Mouse (Mus musculus): ENCODE measurements around the gene Golph3.

Golph3 gene

GRCm38 (mm10) chr15:12318451-12318850 is 2.8 kb upstream of the Golph3 start:
- no peak for DNase-seq (ENCODE audit: low read depth, low spot score)

DNA sequence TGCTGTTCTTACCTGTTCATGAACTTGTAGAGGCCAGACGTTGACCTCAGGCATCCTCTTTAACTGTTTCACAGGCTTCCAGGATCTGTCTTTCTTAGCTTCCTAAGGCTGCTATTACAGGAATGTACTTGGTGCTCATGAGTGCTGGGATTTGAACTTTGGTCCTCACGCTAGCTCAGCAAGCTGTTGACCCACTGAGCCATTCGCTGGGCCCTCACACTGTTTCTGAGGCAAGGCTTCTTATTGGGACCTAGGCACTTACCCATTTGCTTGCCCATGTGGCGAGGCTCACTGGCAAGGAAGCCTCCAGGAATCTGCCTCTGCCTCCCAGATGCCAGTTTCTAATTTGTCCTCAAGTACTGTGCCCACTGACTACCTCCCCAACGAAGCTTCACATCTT is 1.4 kb upstream of the Golph3 start:
- DNase-seq (ENCODE audit: low read depth, low spot score), result no peak

DNA sequence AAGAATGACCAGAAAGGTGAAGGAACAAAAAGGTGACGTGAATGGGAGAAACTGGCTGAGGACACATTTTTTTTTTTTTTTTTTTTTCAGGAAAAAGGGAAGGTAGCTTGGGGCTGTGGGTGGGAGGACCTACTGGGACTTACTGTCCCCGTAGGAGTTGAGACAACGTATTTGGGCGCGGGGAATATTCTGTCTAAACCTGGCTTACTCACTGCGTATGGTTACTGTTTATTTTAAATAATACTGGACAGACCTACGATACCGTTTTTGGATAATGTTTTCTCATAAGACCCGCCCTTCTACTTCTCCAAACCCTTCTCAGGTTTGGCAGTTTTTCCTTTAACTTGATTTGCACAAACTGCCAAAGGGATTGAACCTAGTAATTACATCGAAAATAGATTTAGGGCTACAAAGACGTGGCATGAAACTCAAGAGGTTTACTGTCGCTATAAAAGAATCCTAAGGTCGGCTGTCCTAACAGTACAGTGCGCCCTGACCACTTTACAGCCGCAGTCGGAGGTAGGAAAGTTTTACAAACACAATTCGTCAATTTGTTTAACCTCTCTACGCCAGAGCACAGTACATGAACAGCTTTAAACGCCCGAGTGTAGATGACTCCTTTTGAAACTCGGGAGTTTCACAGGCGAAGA is 684 bp upstream of the Golph3 start:
- no peak for DNase-seq (ENCODE audit: low read depth, low spot score)

DNA sequence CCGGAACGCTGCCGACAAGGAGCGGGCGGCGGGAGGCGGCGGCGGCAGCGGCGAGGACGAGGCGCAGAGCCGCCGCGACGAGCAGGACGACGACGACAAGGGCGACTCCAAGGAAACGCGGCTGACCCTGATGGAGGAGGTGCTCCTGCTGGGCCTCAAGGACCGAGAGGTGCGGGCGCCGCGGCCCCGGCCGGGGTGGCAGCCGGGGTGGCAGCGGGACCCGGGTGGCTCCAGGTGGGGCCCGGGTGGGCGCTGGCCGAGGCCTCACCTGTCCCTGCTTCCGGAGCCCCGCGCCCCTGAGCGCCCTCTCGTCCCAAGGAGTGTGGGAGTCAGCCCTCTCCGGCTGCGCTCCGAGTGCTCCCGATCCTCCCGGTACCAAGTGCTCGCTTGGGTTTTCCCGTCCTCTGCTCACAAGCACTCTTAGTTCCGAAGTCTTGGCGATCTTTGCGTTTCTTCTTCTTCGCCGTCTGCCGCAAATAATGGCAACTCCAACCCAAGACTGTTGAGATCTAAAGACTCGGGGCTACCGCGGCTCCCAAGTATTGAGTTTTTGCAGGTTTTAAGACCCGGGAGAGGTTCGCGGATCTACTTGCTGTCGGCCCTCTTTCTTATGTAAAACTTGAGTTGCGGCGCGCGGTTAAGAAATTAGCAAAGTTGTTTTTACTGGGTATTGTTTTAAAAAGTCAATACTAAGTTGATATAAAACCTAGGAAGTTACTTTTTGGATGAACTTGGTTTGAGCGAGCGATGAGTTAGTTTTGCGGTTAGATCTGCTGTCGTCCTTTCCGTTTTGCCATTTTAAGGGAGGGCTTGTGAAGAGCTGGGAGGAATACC is 755 bp downstream of the Golph3 start, which contains the start of gene 1810049J17Rik:
Gene 1810049J17Rik, minus strand, starts transcription at position 112 of the 834 bp plus-strand sequence.
- no peak for DNase-seq (ENCODE audit: low read depth, low spot score)

- no peak for DNase-seq (ENCODE audit: low read depth, low spot score)
Measured at GRCm38 (mm10) chr15:12322676-12323402, 1.6 kb downstream of the Golph3 start.

GRCm38 (mm10) chr15:12324326-12324725 is 3.1 kb downstream of the Golph3 start:
- DNase-seq (ENCODE audit: low read depth, low spot score), result no peak

DNA sequence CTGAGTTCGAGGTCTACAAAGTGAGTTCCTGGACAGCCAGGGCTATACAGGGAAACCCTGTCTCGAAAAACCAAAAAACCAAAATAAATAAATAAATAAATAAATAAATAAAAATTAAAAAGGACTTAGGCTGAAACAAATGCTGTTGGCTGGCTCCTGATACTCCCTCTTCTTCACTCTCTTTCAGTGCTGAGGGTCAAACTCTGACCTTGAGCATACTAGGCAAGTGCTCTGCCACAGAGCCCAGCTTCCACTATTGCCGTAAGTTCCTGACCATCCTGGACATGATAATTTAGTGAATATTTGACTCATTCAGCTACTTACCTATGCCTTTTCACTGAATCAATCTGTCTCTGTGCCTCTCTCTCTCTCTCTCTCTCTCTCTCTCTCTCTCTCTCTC is 9.1 kb downstream of the Golph3 start:
- DNase-seq (ENCODE audit: low read depth, low spot score), result no peak

DNA sequence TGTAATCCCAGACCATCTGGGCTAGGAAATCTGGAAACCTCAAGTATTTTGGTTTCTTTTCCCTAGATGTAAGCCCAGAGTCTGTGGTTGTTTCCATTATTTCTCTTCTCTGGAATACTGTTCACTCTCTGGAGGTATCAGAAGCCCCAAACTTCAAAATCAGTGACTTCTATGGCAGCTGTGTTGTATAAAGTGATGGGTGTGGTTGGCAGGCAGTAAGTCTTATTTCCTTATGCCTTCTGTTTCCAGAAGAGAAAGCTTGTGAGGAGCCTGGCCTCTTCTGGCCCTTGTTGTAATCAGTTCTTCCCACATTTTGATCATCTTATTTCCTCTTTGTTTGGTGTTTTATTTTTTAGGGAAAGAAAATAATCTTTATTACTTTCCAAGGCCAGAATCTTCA is 9.6 kb downstream of the Golph3 start:
- no peak for DNase-seq (ENCODE audit: low read depth, low spot score)

DNA sequence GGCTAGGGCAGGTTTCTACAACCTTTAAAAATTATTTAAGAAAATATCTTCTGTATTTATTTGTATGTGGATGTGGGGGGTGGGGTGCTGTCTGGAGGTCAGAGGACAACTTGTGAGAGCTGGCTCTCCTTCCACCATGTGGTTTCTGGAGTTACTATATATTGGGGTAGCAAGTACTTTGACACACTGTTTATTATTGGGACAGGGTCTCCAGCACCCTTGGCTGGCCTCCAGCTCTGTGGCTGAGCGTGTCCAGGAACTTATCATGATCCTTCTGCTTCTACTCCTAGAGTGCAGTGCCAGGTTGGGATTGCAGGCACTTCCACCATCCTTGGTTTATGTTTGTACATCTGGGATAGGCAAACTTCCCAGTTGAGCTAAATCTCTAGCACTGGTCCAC is 10.1 kb downstream of the Golph3 start:
- no peak for DNase-seq (ENCODE audit: low read depth, low spot score)

GRCm38 (mm10) chr15:12334381-12334780 is 13.1 kb downstream of the Golph3 start:
- peak; percentile 80 for DNase-seq (ENCODE audit: low read depth, low spot score)

DNA sequence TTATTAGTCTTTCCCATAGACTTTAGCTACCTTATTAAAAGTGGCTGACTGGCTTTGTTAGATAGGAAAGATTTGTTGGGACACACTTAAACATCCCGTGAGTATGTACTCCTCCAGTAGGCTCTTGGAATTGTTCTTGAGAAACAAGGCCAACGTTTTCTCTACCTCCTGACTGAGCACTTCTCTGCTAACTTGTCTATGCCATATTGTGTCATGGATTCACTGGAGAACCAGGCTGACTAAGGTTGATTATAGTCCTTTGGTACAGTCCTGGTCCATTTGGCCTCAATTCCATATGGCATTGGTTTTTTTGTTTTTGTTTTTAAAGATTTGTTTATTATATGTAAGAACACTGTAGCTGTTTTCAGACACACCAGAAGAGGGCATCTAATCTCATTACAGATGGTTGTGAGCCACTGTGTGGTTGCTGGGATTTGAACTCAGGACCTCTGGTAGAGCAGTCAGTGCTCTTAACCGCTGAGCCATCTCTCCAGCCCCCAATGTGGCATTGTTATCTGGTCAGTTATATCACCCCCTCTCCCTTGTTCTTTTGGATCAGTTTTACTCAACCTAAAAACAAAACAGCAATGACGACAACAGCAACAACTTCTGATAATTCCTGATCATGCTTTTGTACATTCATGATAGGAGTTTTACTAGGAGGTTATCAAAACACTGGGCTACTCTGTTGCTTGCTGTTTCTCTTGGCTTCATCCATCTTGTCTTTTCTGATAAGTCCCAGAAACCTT is 16.0 kb downstream of the Golph3 start:
- no peak for DNase-seq (ENCODE audit: low read depth, low spot score)

DNA sequence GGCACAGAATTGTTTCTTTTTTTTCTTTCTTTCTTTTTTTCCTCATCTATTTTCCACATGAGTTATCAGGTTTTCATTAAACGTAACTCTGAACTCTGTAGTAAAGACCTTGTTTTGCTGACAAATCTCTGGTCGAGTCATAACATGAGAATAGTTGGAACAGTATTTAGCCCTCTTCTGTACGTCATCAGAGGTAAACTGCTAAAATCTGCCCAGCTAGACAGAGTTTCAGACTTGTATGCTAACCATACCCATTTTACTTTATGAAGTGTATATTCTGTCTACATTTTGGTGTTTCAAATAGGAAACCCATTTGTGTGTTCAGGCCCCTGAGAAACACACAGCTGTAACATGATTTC is 16.5 kb downstream of the Golph3 start:
- no peak for DNase-seq (ENCODE audit: low read depth, low spot score)

DNA sequence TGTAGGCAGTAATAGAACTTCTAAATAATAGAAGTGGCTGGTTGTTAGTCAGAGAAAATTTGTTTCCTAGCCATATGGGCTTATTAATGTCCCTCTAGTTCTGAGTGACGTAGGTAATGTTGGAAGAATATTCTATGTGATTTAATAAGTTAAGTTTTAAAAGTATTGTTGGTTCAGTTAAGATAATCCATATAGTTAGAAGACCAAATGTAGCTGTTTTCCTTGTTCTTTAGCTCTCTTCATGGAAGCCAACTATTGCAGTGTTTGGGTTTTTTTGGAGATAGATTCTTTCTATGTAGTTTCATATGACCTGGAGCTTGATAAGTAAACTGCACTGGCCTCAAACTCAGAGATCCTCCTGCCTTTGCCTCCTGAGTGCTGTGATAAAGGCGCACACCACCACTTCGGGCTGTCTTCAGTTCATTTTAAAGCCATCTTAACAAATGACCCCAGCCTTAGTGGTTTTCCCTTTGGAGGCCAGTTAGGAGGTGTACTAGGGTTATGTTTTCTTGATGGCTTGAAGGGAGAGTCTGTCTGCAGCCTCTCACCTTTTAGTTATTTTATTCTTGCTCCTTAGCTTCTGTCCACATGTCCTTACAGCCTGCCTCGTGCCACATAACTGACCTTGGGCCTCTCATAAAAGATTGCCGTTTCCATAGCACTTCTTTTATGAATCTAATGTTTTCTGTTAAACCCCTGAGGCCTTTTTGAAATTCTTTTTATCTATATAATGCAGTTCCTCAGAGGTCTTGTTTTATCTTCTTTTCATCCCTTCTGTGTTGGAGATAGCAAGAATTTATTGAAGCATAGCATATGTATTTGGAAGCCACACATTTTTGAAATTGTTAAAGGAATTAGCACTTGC is 19.5 kb downstream of the Golph3 start:
- no peak for DNase-seq (ENCODE audit: low read depth, low spot score)

DNA sequence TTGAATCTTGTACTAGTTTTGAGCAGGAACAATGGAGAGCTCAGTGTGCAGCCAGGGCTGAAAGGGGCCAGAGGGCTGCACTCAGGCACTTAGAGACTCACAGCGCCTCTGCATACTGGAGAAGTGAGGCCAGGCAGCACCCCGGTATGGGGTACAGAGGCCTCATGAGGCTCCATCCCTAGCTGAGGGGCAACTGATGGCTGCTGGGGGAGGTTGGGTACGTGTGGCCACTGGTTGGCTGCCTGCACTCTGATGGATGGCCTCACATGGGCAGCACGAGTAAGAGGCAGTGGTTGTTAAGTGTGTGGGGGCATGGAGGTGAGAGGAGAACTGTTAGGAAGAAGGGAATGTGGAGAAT is 20.1 kb downstream of the Golph3 start:
- DNase-seq (ENCODE audit: low read depth, low spot score), result no peak

GRCm38 (mm10) chr15:12346916-12347315 is 25.7 kb downstream of the Golph3 start:
- no peak for DNase-seq (ENCODE audit: low read depth, low spot score)

DNA sequence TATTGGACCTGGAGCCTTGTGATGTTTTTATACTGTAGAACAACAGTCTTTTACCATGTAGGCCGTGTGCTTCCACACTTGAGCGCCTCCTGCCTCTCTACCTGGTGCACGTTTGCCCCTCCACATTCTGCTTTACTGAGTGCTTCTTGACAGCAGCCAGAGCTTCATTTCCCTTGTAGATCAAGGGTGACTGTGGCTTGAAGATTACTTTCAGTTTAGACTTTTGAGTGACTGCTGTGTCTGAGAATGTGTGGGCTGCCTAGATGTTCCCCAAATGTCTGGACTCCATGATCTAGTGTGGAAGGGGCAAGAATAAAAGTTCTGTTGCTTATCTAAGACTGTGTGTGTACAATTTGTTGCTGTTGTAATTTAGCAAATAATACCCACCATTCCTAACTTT is 27.7 kb downstream of the Golph3 start:
- DNase-seq (ENCODE audit: low read depth, low spot score), result no peak

DNA sequence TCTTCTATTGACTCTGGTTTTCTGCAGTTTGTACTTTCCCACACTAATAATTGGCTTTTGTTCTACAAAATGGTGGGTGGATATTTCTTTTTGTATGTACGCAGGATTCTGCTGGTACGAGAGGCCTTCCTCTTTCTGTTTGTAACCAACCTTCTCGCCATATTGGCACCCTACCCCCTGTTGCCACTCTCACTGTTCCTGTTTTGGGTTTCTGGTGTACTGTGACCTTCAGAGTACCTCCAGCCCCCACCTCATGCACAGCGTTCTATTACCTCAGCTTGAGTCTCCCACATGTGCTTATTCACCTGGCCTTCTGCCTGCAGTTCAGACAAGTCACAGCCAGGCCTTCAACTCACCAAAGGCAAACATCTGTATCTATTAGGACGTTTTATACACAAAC is 28.6 kb downstream of the Golph3 start:
- DNase-seq (ENCODE audit: low read depth, low spot score), result no peak

- no peak for DNase-seq (ENCODE audit: low read depth, low spot score)
Measured at GRCm38 (mm10) chr15:12351470-12351869, 30.2 kb downstream of the Golph3 start.

DNA sequence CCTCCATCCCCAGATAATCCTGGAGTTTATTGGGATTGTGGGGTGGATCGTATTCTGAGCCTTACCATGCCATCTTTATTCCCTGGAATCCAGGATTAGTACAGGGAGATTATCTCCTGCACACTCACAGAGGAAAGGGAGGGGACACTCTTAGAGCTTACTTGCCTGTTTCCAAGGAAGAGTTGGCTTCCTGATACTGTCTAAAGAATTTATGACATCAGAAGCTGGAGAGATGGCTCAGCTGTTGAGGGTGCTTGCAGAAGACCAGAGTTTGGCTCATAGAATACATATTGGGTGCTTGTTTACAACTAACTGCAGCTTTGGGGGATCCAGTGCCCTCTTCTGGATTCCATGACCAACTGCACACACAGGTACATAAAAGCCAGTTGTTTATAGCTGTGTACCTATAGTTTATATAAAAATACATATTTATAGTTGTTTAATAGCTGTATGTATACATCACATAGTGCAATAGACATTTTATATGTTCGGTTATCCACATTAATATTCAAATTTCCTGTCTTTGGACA is 33.1 kb downstream of the Golph3 start:
- DNase-seq (ENCODE audit: low read depth, low spot score), result no peak

GRCm38 (mm10) chr15:12355261-12355660 is 34.0 kb downstream of the Golph3 start:
- no peak for DNase-seq (ENCODE audit: low read depth, low spot score)

GRCm38 (mm10) chr15:12355907-12356306 is 34.7 kb downstream of the Golph3 start:
- no peak for DNase-seq (ENCODE audit: low read depth, low spot score)
